Mouse (Mus musculus) spleen, adult 18-20 months (tissue): ENCODE data around the gene Cpa4.

Experiments used
- DNase-seq, 2 experiments: peaks; one replicate each; pipeline ENCODE4 v3.0.0; 2022; ENCODE audit warnings: mixed read lengths in 2 of 2

Gene Cpa4

GRCm38 (mm10) chr6:30552628-30553027, 15.5 kb upstream of the Cpa4 start:
- DNase-seq: no peak

- DNase-seq: no peak
These were observed 14.7 kb upstream of the Cpa4 start for GRCm38 (mm10) chr6:30553381-30554010.

GRCm38 (mm10) chr6:30554092-30554491, 14.1 kb upstream of the Cpa4 start:
- DNase-seq: no peak

- no peak for DNase-seq
These were observed 13.5 kb upstream of the Cpa4 start for GRCm38 (mm10) chr6:30554621-30555170.

- no peak for DNase-seq
These were observed 12.1 kb upstream of the Cpa4 start for GRCm38 (mm10) chr6:30556080-30556479.

GRCm38 (mm10) chr6:30559726-30560125, 8.4 kb upstream of the Cpa4 start:
- DNase-seq: no peak

GRCm38 (mm10) chr6:30562132-30562531, 6.0 kb upstream of the Cpa4 start:
- DNase-seq: no peak

GRCm38 (mm10) chr6:30563575-30563974, 4.6 kb upstream of the Cpa4 start:
- DNase-seq: no peak

GRCm38 (mm10) chr6:30564051-30564450, 4.1 kb upstream of the Cpa4 start:
- DNase-seq: no peak

GRCm38 (mm10) chr6:30569331-30569730, 1.2 kb downstream of the Cpa4 start:
- DNase-seq: no peak

GRCm38 (mm10) chr6:30570012-30570411, 1.8 kb downstream of the Cpa4 start:
- no peak for DNase-seq

GRCm38 (mm10) chr6:30572456-30573311, 4.5 kb downstream of the Cpa4 start:
- no peak for DNase-seq

- DNase-seq: no peak
These were observed 5.2 kb downstream of the Cpa4 start for GRCm38 (mm10) chr6:30573380-30573779.

GRCm38 (mm10) chr6:30574945-30575344, 6.8 kb downstream of the Cpa4 start:
- DNase-seq: no peak

GRCm38 (mm10) chr6:30576477-30577203, 8.5 kb downstream of the Cpa4 start:
- no peak for DNase-seq

GRCm38 (mm10) chr6:30579961-30580840, 12.0 kb downstream of the Cpa4 start:
- no peak for DNase-seq

- no peak for DNase-seq
These were observed 12.6 kb downstream of the Cpa4 start for GRCm38 (mm10) chr6:30580841-30581176.

GRCm38 (mm10) chr6:30586886-30587442, 18.8 kb downstream of the Cpa4 start:
- no peak for DNase-seq

- no peak for DNase-seq
These were observed 21.6 kb downstream of the Cpa4 start for GRCm38 (mm10) chr6:30589819-30590218.

GRCm38 (mm10) chr6:30591851-30592404, 23.8 kb downstream of the Cpa4 start:
- no peak for DNase-seq

GRCm38 (mm10) chr6:30592417-30592974, 24.3 kb downstream of the Cpa4 start:
- DNase-seq: no peak
